Mouse (Mus musculus): ENCODE results near the gene Cryba4.

The Cryba4 gene

GRCm38 (mm10) chr5:112286608-112286983 lies 34.3 kb upstream of the Cryba4 start:
- no peak for DNase-seq (ENCODE audit: extremely low spot score, low spot score)

DNA sequence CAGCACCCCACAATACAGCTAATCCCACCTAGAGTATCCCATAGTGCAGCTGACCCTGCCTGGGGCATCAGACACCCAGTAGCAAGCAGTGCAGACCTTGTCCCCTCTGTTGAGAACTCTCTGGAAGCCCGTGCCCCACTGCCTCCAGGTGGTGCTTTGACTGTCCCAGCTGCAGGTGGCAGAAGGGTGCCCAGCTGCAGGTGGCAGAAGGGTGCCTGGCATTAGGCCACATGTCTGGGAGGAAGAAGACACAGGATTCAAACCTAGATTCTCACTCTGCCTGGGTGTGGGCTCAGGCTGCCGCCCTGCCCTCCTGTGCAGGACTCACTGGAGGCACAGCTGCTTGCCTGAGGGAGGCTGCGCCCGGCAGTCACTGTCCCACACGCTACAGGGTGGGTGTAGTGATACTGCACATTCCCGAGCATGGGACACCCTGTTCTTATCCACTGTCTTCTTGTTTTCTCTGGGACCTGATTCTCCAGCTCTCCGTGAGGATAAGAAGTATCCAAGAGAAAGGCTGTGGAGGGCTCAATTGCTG lies 33.3 kb upstream of the Cryba4 start:
- DNase-seq (ENCODE audit: extremely low spot score, low spot score): no peak

- no peak for DNase-seq (ENCODE audit: extremely low spot score, low spot score)
These were observed 31.9 kb upstream of the Cryba4 start for GRCm38 (mm10) chr5:112284203-112284582.

DNA sequence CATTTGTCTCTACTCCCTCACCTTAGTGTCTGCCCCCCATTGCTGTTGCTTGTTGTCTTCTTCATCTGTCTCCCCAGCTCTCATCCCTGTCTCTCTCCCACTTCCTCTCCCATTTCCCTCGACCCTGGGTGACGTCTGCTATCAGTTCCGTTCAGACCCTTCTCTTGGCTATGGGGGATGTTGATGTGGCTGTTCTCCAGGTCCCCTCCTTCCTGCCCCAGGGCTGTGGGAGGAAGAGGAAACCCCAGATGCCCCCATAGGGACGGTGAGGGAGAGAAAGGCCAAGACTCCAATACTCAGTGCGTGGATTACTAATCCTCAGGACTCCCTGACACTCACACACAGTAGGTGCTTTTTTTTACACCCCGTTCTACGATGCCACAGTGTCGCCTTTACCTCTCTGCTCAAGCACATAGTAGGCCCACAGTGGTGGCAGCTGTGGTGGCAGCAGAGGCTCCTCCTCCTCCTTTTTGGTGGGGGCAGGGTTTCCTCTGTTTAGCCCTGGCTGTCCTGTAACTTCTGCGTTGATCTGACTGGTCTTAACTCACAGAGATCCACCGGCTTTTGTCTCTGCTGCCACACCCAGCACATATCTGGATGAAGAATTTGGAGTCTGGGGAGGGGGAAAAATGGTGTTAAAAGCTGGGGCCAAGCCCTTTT lies 31.4 kb upstream of the Cryba4 start:
- no peak for DNase-seq (ENCODE audit: extremely low spot score, low spot score)

- DNase-seq (ENCODE audit: extremely low spot score, low spot score): no peak
These were observed 30.6 kb upstream of the Cryba4 start for GRCm38 (mm10) chr5:112282780-112283482.

DNA sequence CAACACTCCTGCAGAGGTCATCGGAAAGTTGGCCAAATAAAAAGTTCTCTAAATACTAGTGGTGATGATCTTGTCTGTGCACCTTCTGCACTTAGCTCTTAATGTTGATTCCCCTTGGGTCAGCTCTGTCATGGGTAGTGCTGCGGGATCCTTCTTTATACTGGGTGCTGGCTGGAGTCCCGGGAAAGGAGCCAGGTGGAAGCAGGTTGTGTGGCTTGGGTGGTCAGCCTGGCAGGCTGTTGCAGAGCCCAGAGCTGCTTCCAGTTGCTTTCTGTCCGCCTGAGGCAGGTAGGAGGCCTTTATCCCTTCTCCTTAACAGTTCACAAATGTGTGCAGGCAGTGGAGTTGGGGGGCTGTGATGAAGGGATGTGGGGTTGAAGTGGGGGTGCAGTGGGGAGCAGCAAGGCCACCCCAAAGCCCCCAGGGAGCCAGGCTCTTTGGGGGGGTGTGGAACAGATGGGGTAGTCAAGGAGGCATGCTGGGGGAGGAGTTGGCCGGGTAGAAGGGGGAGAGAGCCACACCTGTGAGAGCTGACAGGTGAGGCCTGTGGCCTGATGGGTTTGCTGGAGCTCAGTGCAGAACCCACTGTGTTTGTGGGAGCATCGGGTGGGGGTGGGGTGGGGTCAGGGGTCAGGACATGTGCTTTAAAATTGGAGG lies 29.9 kb upstream of the Cryba4 start:
- DNase-seq (ENCODE audit: extremely low spot score, low spot score): no peak

DNA sequence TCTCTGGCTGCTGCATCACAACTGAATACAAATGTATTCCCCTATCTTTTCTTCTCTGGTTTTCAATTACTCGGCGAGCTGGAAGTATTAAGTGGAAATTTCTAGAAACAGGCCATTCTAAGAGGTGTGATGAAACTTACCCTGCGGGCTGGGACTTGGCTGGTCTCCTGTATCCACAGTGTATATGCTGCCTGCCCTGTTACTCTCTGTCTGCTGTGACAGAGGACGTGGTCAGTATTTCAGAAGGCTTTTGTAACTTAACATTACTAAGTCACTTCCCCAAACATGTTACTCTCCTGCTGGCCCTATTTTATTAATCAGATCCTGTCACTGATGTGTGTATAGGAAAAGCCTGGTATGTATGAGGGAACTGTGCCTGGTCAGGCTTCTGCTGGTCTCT lies 29.4 kb upstream of the Cryba4 start:
- no peak for DNase-seq (ENCODE audit: extremely low spot score, low spot score)

GRCm38 (mm10) chr5:112280863-112281660 lies 28.7 kb upstream of the Cryba4 start:
- DNase-seq (ENCODE audit: extremely low spot score, low spot score): no peak

GRCm38 (mm10) chr5:112280151-112280550 lies 27.8 kb upstream of the Cryba4 start:
- DNase-seq (ENCODE audit: extremely low spot score, low spot score): no peak

GRCm38 (mm10) chr5:112279181-112280021 lies 27.1 kb upstream of the Cryba4 start:
- DNase-seq (ENCODE audit: extremely low spot score, low spot score): no peak

GRCm38 (mm10) chr5:112277906-112278470 lies 25.7 kb upstream of the Cryba4 start:
- no peak for DNase-seq (ENCODE audit: extremely low spot score, low spot score)

GRCm38 (mm10) chr5:112276907-112277348 lies 24.6 kb upstream of the Cryba4 start:
- no peak for DNase-seq (ENCODE audit: extremely low spot score, low spot score)

GRCm38 (mm10) chr5:112276267-112276873 lies 24.1 kb upstream of the Cryba4 start, which contains the start of gene Tpst2:
Gene Tpst2, plus strand, starts transcription at chr5:112276691.
- DNase-seq (ENCODE audit: extremely low spot score, low spot score): peak; percentile 99

GRCm38 (mm10) chr5:112275021-112275804 lies 22.9 kb upstream of the Cryba4 start:
- no peak for DNase-seq (ENCODE audit: extremely low spot score, low spot score)

DNA sequence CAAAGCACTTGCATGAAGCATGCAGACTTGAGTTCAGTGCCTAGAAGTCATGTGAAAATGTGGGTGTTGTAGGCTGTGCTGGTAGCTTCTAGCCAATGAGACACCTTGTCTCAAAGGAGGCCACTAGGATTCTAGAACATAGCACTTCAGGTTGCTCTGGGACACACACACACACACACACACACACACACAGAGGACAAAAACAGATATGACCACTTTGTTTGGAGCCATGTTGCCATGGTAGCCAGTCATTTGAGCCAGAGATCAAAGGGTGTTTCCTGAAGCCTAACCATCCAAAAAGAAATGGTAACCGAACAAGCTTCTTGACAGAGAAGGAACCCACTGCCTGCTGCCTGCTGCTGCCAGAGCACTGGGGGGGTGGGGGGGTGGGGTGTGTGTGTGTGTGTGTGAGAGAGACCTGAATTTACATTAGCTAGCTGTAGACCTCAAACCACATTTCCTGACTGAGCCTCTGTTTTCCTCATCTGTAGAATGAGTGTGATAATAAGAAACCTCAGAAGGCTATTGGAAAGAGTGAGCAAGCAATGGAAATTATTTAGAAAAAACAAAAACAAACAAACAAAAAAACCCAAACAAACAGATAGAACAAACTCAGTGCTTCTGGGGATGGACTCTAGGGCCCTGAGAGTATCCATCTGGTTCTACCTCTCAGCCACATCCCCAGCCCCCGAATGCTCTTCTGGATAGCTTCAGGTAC lies 21.6 kb upstream of the Cryba4 start:
- no peak for DNase-seq (ENCODE audit: extremely low spot score, low spot score)

DNA sequence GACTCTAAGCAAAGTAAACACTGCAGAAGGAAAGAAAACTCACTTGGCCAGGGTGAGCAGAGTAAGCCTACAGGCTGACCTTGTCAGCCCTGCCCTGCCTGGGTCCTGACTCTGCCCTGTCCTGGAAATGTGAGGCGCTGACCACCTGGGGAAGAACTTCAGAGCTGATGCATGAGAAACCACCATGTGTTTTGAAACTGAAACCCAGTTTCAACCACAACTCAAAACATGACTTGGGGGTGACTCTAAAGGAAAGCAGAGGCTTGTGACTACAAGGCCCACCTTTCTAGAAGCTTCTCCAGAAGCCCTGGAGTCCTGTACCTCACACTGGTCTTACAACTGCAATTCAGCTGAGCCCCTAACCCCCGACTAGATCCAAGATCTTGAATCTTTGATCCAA lies 20.6 kb upstream of the Cryba4 start:
- DNase-seq (ENCODE audit: extremely low spot score, low spot score): no peak

GRCm38 (mm10) chr5:112270764-112271541 lies 18.6 kb upstream of the Cryba4 start:
- no peak for DNase-seq (ENCODE audit: extremely low spot score, low spot score)

Data from neural tube, embryonic 10.5 days (tissue).